Mouse (Mus musculus): ENCODE results near the gene Sec63.

DNA sequence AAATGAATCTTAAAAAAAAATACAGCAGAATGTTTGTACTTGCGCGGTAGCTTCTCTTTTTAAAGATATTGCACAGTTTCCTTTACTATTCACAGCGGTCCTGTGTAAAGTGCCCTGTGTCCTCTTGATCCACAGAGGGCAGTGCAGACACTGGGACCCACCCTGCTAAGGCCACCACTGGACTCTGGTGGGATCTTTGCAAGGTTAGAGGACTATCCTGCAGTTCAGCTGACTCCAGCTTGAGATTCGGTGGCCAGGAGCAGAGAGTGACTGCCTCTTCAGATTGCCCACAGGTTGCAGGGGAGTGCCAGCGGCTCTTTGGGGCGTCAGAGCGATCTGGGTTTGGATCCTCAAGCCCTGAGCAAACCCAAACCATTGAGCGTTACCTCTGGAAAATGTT is 967 bp upstream of the Sec63 start:
- TF ChIP-seq FLI1 (IDR thresholded peaks at IDR 0.05; ENCODE audit: low read length) (no peak), GATA1 (IDR thresholded peaks at IDR 0.05; ENCODE audit: borderline replicate concordance, low read length) (no peak)

Measured in megakaryocyte, embryonic 14.5 days (primary cell).